Mouse (Mus musculus) brain, embryonic 14.5 days (tissue): ENCODE measurements at regions not wholly inside any gene's neighbourhood (a gene's known extent, or its start where the extent isn't known, plus 50 kb on each side); places are given as distances from the start of the nearest gene placed in this dataset.

Experiments
- CTCF ChIP-seq: fragments of 200-500 bp; IDR thresholded peaks from 2 replicates; pipeline ENCODE4 v1.5.1; 2012; ENCODE audit warnings: inconsistent platforms, mild to moderate bottlenecking, moderate library complexity, borderline replicate concordance; ENCODE audit not compliant: insufficient read depth, insufficient read length; ENCODE audit errors: extremely low read depth
- POLR2A ChIP-seq: fragments of 200-500 bp; IDR thresholded peaks from 2 replicates; pipeline ENCODE4 v1.6.1; 2012; ENCODE audit warnings: mild to moderate bottlenecking, inconsistent platforms, borderline replicate concordance; ENCODE audit not compliant: poor library complexity, insufficient read depth, insufficient read length, severe bottlenecking; ENCODE audit errors: extremely low read depth

DNA sequence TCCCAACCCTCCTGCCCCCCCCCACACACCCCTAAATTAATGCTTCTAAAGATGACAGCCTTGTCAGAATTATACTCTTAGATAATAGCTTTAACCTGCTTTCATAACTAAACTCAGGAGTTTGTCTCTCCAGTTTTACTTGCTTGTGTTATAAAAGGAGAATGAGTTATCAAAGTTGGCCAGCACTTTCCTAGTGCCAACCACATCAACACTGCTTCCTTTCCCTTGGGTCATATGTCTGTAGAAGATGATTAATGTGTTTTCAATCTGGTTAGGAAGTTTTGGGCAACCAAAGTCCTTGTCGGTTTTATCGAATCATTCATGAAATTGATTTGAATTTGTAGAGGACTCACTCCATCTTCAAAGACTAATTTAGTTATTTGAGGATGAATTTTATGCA lies 505.3 kb downstream of the Kctd12 start:
- no peak for TF ChIP-seq POLR2A
- no peak for TF ChIP-seq CTCF
